Mouse (Mus musculus) erythroblast, embryonic 14.5 days (primary cell): Measurements from ENCODE around the gene Ubtf. TPM values are rescaled to one million over a fixed set of nuclear protein-coding genes. Genes with fewer than 3 reads are reported as not detected.
A peak's percentile ranks its signal among the peaks of the same experiment; 100 is the strongest.

ENCODE experiments used
- H3K27me3 ChIP-seq: 2 replicates; pipeline ENCODE4 v1.6.1; 2012; ENCODE audit warnings: inconsistent platforms; ENCODE audit not compliant: control insufficient read depth
- H3K36me3 ChIP-seq: 2 replicates; pipeline ENCODE4 v1.6.1; 2012; ENCODE audit warnings: mild to moderate bottlenecking, inconsistent platforms; ENCODE audit not compliant: control insufficient read depth
- H3K4me1 ChIP-seq: 2 replicates; pipeline ENCODE4 v1.6.1; 2012; ENCODE audit warnings: inconsistent platforms; ENCODE audit not compliant: control insufficient read depth
- H3K4me3 ChIP-seq: replicated peaks from 2 replicates; pipeline ENCODE3; 2012; ENCODE audit warnings: moderate library complexity, mild to moderate bottlenecking, inconsistent platforms
- H3K9me3 ChIP-seq: 2 replicates; pipeline ENCODE4 v1.6.1; 2012; ENCODE audit warnings: low read length, inconsistent platforms, mixed read lengths; ENCODE audit not compliant: control insufficient read depth
- GATA1 ChIP-seq: IDR thresholded peaks from 2 replicates; pipeline ENCODE4 v1.6.1; 2012; ENCODE audit warnings: low read length, inconsistent platforms, mixed read lengths
- TAL1 ChIP-seq: IDR thresholded peaks from 3 replicates; pipeline ENCODE4 v1.6.1; 2012; ENCODE audit warnings: low read length, inconsistent platforms, mixed read lengths
- polyA plus RNA-seq: library from polyadenylated mRNA; stranded (reverse); fragments of >175 nt; gene quantifications from 2 replicates; pipeline ENCODE4 v1.2.3, GENCODE M21; 2012

Gene Ubtf
- polyA plus RNA-seq, 1 experiment, result 12.3 TPM

DNA sequence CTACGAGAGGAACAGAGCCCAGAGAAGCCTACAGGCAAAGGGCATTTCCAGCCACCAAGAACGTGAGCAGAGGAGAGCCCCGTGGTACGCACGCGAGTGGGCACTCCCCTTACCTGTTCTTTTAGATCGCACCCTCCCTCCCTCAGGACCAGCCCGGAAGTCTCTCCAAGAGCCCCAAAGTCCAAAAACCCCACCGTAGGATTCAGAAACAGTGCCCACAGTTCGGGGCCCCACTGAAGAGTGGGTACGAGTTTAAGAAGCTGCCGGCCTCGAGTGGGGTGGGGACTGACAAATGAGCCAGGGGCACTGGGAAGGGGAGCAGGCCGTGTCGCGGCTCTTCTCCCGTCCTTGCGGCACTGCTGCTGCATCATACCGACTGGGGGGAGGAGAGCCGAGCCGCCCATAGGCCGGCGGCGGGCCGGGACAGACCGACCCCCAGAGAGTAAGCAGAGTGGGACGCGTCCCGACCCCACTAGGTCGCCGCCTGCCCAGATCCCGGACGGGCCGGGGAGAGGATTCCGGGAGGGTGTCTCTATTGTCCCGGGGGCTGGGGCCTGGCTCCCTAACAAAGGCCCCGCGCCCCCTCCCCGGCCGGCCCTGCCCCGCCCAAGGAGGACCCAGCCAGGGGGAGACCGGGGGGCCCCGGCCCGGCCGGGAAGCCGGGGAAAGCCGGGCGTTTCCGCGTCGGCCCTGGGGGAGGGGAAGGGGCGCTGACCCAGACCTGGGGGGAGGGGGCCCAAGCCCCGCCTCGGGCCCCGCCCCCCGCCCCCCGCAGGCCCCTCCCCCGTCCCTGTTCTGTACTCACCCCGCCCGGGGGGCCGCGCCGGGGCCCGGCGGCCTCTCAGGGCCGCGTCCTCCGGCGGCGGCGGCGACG lies 23.7 kb downstream of the Ubtf start:
- Histone ChIP-seq H3K4me1 (peaks cover 50% of the 10 kb centered on the region), H3K4me3 (peak overlapping the region; percentile 84), H3K36me3 (peaks cover 46% of the 10 kb centered on the region), H3K9me3 (peaks cover 2% of the 10 kb centered on the region; the same call in 1 of the 2 replicates), H3K27me3 (no peaks in the 10 kb centered on the region)
- TF ChIP-seq GATA1, result no peak
- no peak for TF ChIP-seq TAL1

DNA sequence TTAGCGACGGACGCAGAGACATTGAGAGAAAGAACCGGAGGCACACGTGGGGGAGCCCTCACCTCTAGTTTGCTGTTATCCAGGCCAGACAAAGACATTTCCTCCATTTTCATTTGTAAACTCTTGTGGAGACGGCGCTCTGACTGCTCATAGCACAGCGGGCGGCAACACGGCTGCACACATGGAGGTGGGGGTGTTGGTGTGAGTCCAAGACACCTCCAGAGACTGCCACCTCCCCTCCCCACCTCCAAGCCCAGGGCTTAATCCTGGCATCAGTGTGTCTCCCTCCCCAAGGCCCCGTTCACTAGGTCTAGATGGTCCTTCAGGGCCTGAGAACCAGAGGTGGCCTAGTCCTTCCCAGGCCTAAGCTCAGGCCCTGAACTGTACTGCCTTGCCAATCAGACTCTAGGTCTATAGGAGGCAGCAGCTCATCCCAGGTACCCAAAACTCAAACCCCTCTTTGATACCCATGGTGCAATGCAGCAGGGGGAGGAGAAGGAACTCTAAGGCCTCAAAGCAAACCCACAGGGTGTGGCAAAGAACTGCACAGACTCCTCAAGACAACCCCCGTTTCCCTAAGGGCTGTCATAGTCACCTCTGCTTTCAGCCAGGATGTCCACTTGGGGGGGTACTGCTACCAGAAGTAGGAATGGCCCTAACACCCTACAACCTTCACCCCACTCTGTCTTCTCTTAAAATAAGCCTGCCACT lies 24.5 kb downstream of the Ubtf start:
- Histone ChIP-seq H3K36me3 (peaks cover 53% of the 10 kb centered on the region), H3K4me1 (peaks cover 55% of the 10 kb centered on the region), H3K9me3 (no peaks in the 10 kb centered on the region), H3K4me3 (peak overlapping the region; percentile 84), H3K27me3 (no peaks in the 10 kb centered on the region)
- TF ChIP-seq TAL1 (no peak), GATA1 (no peak)

DNA sequence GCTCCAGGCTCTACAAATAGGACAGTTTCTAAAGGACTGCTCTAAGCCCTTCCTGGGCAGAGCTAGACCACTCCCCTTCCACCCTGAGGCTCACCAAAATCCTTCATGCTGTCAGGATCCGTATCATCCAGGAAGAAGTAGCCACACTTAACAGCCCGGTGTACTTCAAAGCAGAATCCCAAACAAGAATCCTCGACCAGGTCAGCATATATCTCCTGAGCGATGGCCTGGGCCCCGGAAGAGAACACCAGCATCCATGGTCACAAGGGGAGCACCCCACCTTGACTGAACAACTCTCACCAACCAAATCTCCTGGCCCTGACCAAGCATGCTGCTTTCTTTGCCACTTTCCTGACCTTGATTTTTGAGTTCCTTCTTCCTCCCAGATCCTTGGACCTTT lies 25.1 kb downstream of the Ubtf start:
- Histone ChIP-seq H3K9me3 (no peaks in the 10 kb centered on the region), H3K4me1 (peaks cover 52% of the 10 kb centered on the region), H3K27me3 (no peaks in the 10 kb centered on the region), H3K4me3 (no peak overlapping the region), H3K36me3 (peaks cover 60% of the 10 kb centered on the region)
- TF ChIP-seq GATA1, result no peak
- no peak for TF ChIP-seq TAL1

DNA sequence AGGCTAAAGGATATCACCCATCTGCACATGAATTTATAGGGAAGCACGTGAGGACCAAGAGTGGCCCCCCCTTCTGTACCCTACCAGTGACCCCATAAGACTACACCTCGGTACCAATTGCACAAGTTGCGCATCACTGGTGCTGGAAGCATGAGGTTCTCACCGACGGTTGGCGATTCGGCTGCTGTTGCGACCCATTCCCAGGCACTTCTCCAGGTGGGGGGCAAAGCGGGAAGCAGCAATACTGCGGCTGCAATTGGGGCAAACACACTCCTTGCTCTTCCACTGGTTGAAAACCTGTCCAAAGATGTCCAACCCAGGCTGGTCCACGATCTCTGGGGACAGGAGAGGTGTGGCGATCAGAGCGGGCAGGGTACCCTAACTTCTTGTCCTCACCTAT lies 25.6 kb downstream of the Ubtf start:
- H3K27me3 ChIP-seq, result no peaks in the 10 kb centered on the region
- no peaks in the 10 kb centered on the region for H3K9me3 ChIP-seq
- TF ChIP-seq GATA1 (no peak), TAL1 (no peak)
- H3K4me3 ChIP-seq, result no peak overlapping the region
- peaks cover 53% of the 10 kb centered on the region for H3K4me1 ChIP-seq
- peaks cover 64% of the 10 kb centered on the region for H3K36me3 ChIP-seq

DNA sequence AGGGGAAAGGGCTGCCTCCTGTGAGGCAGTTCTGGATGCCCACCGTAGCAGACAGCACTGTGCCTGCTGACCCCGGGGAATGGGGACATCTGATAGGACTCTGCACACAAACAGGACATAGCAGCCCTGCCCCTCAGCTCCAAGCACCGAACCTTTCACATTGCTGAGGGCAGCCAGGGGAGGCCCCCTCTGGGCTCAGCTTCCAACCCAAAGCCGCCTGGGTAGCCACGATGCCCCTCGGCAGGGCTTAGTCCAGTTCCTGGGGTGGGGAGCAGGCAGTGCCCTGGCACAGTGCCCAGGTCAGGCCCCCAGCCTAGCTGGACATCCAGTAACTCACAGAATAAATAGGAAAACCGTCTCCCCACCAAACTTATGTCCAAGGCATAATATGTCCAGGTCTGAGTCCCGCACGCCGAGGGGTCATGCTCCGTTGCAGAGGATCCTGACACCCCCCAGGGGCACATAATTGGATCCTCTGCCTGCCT lies 28.4 kb downstream of the Ubtf start:
- H3K27me3 ChIP-seq, result no peaks in the 10 kb centered on the region
- H3K9me3 ChIP-seq, result no peaks in the 10 kb centered on the region
- H3K4me3 ChIP-seq, result no peak overlapping the region
- peaks cover 93% of the 10 kb centered on the region for H3K36me3 ChIP-seq
- TF ChIP-seq GATA1 (no peak), TAL1 (no peak)
- peaks cover 62% of the 10 kb centered on the region for H3K4me1 ChIP-seq

DNA sequence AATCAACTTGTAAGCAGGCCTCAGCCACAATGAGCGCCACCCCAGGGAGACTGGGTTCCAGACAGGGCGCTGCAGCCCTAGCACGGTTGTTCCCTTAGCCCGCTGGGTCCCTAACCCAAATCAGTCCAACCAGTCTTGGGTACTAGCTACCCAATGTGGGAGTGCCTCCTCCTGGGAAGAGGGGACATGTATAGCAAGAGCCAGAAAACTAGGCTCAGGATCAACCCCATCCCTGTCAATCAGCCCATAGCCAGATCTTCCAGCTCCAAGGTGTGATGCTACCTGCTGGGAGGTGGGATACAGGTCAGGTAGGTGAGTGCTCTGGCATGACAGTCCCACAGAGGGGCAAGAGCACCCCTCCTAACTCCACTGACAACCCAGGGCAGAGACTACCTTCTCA lies 29.4 kb downstream of the Ubtf start:
- Histone ChIP-seq H3K4me3 (no peak overlapping the region), H3K9me3 (no peaks in the 10 kb centered on the region), H3K27me3 (no peaks in the 10 kb centered on the region), H3K36me3 (peaks cover 91% of the 10 kb centered on the region), H3K4me1 (peaks cover 62% of the 10 kb centered on the region)
- TF ChIP-seq GATA1 (no peak), TAL1 (no peak)

DNA sequence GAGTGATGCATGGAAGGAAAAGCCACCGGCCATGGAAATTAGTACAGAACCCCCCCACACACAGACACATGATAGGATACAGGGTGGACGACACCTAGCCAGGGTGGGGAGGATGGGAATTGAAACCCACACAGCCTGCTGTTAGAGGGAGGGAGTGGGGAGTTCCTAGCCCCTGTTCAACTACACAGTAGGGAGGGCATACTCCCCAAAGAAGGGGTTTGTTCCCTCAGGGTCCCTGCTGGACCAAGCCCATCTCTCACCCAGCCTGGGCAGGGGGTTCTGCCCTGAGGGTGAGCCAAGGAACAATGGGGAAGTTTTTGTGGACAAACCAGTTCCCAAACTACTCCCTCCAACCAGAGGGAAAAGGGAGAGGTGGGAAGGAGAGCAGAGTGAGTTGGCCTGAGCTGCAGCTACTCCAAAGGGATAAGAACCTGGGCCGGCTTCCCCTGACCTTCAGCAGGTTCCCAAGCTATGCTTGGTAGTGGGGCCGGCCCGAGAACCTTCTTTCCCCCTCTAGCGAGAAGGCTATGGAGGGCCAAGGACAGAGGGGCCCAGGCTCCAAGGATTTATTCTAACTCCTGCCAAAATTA lies 29.9 kb downstream of the Ubtf start:
- Histone ChIP-seq H3K27me3 (no peaks in the 10 kb centered on the region), H3K4me1 (peaks cover 60% of the 10 kb centered on the region), H3K9me3 (no peaks in the 10 kb centered on the region), H3K36me3 (peaks cover 85% of the 10 kb centered on the region), H3K4me3 (no peak overlapping the region)
- TF ChIP-seq GATA1, result no peak
- TF ChIP-seq TAL1, result no peak

DNA sequence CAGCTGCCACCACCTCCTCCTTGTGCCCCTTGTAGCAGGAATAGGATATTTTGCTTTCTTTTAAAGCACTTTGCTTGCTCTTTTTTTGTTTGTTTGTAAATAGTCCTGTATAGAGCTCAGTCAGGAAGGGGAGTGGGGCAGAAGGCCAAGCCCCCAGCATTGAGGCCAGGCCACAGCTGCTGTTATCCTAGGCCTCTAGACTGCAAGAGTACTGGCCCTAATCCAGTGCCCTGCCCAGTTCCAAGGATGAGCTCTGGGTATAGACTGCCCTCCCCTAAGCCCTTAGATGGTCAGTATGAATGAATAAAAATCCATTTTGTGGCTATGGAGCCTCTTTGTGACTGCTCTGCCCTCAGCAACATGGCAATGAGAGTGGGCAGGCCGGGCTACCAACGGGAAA lies 30.6 kb downstream of the Ubtf start:
- Histone ChIP-seq H3K4me1 (peaks cover 61% of the 10 kb centered on the region), H3K9me3 (no peaks in the 10 kb centered on the region), H3K4me3 (no peak overlapping the region), H3K36me3 (peaks cover 78% of the 10 kb centered on the region), H3K27me3 (no peaks in the 10 kb centered on the region)
- TF ChIP-seq TAL1 (no peak), GATA1 (no peak)
